Mouse (Mus musculus) regulatory T cell (primary cell): Measurements from ENCODE around the gene Taar6.

ENCODE experiments used
- in situ Hi-C: fragments of 300-600 bp; cut with MboI, MseI; formaldehyde crosslinking; loops from one replicate; pipeline ENCODE4 v1.15.1; 2025; ENCODE audit warnings: high pct_unique_total_duplicates

Gene Taar6

DNA sequence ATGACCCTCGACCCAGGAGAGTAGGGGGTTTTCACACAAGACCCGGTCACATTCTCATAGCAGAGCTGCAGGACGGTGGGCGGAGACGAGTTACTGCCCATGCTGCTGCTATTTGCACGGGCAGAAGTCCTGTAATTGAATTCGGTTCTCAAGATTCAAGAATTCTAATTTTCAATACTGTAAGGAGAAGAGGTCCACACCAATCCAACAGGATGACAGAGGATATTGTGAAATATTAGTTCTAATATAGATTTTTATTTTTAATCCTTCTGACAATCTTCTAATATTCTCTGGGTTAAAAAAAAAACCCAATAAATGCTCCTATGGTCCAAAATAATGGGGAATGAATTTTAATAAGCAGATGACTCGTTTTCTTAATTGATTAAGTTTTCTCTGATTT is at the start of gene Taar6:
Gene Taar6 (minus strand): TSS at position 101 of the 400 bp plus-strand sequence.
- in situ Hi-C loops: no loop called here

DNA sequence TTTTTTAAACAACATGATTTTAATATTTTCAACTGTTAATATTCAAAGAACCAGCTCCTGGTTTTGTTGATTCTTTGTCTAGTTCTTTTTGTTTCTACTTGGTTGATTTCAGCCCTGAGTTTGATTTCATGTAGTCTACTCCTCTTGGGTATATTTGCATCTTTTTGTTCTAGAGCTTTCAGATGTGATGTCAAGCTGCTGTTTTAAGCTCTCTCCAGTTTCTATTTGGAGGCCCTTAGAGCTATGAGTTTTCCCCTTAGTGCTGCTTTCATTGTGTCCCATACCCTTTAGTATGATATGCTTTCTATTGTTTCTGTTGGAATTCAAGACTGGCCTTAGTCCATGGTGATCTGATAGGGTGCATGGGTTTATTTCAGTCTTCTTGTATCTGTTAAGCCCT is 45.9 kb upstream of the Taar6 start:
- in situ Hi-C loops: no loop called here

DNA sequence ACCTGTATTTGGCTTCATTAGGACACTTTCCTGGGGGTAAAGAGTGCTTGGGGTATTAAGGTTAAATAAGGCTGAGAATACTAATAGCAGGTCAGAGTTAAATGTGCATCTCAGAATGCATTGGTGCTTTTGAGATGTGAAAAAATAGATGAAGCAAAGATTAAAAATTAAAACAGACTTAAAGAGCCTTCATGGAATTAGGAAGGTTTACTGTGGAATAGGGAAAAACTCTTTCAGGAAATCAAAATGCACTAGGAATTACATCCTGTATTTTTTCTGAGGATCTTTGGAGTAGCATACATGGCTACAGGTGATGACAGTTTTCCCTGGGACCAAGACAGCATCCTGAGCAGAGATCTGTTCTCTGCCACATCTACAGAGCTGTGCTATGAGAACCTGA is 41.5 kb upstream of the Taar6 start, which contains the start of gene Taar7d:
Gene Taar7d (plus strand): TSS at position 301 of the 400 bp plus-strand sequence.
- in situ Hi-C loops: no loop called here

DNA sequence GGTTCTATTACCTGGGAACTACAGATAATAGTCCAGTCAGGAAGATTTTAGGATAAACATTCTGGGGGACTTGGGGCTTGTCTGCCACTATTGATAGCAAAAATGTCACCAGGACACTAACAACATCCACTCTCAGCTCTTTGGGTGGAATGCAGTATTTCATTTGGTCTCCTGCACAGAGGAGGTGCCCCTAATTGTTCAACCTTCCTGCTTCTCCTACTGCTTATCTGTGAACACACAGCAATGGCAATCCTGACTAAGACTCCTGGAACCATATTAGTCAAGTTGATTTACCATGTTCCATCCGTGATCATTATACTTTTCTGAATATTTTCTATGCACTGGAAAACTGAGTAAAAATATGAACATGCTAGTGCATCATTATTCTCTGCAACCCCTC is 22.7 kb upstream of the Taar6 start:
- in situ Hi-C loops: no loop called here

DNA sequence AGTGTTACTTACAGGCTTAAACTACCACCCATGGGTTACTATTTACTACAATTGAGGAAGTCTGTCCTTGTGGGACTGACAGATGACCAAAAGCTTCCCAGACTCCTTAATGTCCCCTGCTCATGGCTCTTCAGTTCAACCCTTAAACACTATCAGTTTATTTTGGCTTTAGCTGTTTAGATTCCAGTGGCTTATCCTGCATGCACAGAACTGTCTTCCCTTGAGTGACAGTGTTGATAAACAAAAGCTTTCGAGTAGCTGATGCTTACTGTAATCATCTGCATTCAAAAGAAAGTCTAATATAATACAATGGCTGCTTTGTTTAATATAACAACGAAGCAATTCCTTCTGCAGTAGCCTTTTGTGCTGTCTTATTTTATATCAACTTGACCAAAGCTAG is 21.6 kb upstream of the Taar6 start:
- in situ Hi-C loops: no loop called here

DNA sequence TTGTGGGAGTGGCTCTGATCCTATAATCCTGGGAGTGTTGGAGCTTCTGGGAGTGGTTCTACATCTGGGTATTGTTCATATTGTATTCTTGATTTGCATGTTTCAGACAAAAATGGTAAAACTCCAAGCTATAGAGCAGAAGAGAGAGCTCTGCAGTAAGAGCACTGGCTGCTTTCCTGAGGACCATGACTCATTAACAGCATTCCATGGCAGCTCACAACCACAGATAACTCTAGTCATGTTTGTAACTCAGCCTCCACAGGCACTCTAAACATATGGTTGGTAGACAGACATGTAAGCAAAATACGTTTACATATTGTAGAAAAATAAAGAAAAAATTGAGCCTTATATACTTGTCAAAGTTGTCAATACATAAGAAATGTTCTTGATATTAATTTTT is 21.0 kb upstream of the Taar6 start:
- in situ Hi-C loops: no loop called here

DNA sequence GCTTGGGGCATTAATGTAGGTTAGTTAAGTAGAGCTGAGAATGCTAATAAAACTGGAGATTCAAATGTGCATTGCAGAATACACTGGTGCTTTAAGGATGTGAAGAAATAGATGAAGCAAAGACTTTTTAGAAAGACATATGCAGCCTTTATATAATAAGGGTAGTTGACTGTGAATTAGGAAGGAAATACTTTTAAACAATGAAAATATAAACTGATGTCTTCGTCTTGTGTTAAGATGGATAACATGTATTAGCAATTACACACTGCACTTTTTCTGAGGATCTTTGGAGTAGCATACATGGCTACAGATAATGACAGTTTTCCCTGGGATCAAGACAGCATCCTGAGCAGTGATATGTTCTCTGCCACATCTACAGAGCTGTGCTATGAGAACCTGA is 14.2 kb upstream of the Taar6 start, which contains the start of gene Taar7b:
Gene Taar7b (plus strand): TSS at position 301 of the 400 bp plus-strand sequence.
- in situ Hi-C loops: no loop called here

DNA sequence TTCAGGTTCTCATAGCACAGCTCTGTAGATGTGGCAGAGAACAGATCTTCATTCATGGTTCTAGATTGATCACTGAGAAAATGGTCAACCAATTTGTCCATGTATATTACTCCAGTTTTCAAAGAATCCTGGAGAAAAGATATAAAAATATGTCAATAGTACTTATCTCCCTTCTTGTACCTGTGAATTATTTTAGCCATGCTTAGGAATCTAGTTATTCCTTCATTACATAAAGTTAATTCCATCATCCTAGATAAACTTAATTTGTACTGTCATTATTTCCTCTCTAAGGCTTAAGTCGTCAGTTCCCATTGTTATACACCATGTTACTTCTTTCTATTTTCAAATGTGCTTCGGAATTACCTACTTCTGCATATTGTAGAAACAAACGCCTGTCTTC is 7.9 kb upstream of the Taar6 start, which contains the start of gene Taar7a:
Gene Taar7a (minus strand): TSS at position 101 of the 400 bp plus-strand sequence.
- in situ Hi-C loops: no loop called here

DNA sequence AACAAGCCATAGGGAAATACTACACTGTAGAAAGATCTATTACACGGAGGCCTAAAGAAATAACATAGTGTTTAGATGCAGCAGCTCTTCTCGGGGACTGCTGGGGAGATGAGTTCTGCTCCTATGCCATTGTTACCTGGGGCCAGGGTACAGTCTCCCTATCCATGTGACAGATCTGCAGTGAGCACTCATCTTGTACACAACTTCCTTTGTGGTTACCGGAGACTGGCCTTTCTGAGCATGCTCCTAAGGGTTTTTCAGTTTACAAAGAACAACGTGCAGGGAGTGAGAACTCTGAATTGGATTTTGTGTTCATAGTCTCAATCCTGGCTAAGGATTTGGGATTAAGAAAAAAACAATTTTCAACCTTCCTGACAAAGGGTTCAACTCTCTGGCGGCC is 973 bp upstream of the Taar6 start:
- in situ Hi-C loops: no loop called here

DNA sequence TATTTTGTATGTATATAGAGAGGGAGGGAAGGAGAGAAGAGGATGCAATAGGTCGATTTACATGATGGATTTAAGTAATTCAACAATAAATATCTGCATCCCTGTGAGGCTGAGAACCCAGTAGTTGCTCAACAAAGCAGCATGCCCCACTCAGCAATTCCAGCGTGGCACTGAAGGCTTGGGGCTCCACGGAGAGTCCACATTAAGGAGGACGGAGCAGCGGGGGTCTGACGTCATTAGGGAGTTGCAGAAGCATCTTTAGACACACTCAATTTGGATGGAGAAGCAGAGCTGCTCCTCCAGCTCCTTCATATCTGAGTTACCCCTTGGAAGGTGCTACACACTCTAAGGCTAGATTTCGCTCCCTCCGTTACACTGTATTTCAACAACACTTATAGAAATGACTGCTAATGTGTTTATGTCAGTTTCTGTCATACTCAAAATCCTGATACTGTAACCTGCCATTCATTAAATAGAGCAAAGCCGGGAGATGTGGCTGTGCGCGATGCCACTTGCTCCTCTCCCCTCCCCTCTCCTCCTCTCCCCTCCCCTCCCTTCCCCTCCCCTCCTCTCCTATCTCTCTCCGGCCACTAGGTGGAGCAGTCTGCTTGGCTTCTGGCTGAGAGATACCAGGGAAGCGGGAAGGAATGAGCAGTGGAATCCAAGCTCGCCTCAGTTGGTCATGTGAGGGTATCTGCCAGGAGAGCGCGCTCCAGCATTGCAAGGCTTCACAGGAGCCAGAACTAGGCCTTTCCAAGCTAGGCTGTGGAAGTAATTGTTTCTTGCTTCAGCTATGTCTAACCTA is 6.3 kb downstream of the Taar6 start:
- in situ Hi-C loops: no loop called here

DNA sequence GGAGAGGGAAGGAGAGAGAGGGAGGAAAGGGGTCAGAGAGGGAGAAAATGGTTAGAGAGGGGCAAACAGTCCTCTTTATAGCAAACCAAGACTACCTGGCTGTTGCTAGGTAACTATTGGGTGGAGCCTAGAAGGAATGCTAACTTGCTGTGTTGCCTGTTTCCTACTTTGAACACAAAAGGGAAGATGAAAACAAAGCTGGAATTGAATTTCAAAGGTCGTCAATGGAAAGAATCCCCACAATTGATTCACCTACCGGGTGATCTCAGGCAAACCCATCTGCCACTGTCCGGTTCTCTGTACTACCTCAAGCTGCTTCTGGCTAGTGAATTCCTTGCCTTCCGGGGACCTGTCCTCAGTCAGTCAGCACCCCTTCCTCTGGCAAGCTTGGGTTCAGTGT is 7.5 kb downstream of the Taar6 start:
- in situ Hi-C loops: no loop called here

DNA sequence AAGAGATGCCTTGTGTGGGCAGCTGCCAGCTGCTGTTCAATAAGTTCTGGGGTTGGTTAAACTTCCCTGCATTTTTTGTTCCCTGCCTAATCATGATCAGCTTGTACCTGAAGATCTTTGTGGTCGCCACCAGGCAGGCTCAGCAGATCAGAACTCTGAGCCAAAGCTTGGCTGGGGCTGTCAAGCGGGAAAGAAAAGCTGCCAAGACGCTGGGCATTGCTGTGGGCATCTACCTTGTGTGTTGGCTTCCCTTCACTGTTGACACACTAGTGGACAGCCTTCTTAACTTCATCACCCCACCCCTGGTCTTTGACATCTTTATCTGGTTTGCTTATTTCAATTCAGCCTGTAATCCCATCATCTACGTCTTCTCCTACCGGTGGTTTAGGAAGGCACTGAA is 14.2 kb downstream of the Taar6 start:
- in situ Hi-C loops: loop anchor here (25.0 kb wide), 1 partner anchor 341 kb away; no protein-coding TSS in a partner anchor

DNA sequence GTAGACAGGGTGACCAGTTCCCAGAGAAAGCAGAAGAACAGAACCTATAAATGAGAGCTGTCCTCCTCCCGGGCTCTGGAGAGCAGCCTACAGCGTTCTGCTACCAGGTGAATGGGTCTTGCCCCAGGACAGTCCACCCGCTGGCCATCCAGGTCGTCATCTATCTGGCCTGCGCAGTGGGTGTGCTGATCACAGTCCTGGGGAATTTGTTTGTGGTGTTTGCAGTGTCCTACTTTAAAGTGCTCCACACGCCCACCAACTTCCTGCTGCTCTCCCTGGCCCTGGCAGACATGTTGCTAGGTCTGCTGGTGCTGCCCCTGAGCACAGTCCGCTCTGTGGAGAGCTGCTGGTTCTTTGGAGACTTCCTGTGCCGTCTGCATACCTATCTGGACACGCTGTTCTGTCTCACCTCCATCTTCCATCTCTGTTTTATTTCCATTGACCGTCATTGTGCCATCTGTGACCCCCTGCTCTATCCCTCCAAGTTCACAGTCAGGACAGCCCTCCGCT is 14.7 kb downstream of the Taar6 start, which contains the start of gene Taar5:
Gene Taar5 (plus strand): TSS at position 51 of the 510 bp plus-strand sequence.
- in situ Hi-C loops: loop anchor here (25.0 kb wide), 1 partner anchor 342 kb away; no protein-coding TSS in a partner anchor

DNA sequence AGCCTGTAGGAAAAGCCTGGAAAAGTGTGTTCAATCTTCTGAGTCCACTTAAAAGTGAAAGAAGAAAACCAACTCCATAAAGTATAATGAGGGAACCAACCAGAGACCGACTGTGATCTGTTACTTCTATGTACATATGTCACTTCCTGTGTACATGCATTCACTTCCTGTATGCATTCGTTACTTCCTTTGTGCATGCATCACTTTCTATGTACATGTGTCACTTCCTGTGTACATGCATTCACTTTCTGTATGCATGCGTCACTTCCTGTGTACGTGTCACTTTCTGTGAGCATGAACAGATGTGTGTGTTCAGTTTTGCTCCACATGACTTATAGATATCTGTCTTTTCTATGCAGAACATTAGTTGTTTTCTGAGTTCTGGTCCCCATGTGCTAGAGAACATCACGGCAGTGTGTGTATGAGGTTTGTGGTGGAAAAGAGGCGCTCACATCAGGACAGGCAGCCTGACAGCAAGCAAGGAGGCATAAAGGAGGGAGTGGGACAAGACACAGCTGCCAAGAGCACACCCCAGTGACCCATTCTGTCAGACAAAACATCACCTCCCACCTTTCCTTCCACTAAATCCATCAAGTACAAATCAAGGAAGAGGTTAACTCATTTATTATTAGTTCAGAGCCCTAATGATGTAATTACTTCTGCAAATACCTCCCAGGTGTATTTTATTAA is 20.4 kb downstream of the Taar6 start:
- in situ Hi-C loops: loop anchor here (25.0 kb wide), 1 partner anchor 347 kb away; no protein-coding TSS in a partner anchor

DNA sequence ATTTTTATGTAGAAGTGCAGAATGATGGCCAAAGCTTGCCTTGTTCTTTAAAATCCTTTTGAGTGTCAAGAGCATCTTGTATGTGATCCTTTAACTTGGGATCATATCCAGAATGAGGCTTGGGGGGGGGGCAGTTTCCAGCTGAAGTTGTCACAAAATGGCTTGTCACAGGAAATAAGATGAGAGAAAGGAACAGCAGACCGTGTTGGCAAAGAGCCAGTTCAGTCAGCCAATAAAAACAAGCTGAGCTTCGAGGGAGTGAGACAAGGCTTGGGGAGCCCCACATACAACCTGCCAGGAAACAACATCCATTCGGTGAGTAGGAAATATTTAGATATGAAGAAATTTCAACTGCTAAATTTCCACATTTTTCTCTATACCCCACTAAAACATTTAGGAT is 22.0 kb downstream of the Taar6 start:
- in situ Hi-C loops: loop anchor here (25.0 kb wide), 1 partner anchor 349 kb away; no protein-coding TSS in a partner anchor

DNA sequence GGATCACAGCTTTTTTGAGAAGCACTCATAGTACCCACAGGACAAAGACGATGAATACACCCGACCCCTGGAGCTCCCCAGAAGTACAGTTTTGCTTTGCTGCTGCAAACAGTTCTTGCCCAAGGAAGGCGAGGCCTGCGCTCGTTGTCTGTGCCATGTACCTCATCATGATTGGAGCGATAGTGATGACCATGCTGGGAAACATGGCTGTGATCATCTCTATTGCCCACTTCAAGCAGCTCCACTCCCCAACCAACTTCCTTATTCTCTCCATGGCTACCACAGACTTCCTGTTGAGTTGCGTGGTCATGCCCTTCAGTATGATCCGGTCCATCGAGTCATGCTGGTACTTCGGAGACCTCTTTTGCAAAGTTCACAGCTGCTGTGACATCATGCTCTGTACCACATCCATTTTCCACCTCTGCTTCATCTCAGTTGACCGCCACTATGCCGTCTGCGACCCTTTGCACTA is 25.0 kb downstream of the Taar6 start, which contains the start of gene Taar4:
Gene Taar4 (plus strand): TSS at position 51 of the 472 bp plus-strand sequence.
- in situ Hi-C loops: loop anchor here (25.0 kb wide), 1 partner anchor 352 kb away; no protein-coding TSS in a partner anchor

DNA sequence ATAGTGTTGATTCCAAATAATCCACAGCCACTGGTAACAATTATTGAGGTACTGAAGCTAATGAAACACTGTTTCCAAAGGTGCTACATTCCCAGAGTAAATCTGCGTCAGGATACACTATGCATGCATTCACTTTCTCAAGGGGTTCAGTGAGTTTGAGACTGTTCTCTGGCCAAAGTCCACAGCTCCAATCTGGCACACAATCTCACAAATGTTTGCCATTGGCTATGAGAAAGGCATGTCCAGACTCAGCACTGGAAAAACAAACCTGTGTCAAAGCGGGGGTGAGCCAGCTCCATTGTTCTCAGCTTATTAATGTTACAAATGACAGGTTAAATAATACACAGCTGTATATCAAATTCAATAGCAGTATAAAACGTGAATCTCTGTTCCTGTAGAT is 26.4 kb downstream of the Taar6 start:
- in situ Hi-C loops: loop anchor here (25.0 kb wide), 1 partner anchor 353 kb away; no protein-coding TSS in a partner anchor

DNA sequence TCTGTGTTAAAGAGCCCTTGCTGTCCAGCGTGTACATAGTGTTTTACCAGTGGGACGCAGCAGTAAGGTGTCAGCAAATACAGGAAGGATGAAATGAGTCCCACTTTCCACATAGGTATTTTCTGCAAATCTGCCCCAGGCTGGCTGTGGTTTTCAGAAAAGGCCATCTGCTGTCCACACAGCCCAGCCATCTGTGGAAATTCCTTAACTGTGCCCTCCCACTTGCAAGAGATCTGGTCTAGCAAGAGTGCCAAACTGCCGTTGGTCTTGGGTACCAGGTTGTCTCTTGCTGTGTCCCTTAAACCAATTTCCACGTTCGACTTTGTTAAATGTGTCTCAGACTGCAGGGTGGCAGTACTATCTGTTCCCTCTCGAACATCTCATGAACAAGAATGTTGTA is 33.7 kb downstream of the Taar6 start:
- in situ Hi-C loops: loop anchor here (25.0 kb wide), 1 partner anchor 361 kb away; no protein-coding TSS in a partner anchor

DNA sequence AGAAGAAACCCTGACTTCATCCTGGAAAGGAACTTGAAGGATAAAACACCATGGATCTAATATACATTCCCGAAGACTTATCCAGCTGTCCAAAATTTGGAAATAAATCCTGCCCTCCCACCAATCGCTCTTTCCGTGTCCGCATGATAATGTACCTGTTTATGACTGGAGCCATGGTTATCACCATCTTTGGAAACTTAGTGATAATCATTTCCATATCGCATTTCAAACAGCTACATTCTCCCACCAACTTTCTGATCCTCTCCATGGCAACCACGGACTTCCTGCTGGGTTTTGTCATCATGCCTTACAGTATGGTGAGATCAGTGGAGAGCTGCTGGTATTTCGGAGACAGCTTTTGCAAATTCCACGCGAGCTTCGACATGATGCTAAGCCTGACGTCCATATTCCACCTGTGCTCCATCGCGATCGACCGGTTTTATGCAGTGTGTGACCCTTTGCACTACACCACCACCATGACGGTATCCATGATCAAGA is 35.9 kb downstream of the Taar6 start, which contains the start of gene Taar3:
Gene Taar3 (plus strand): TSS at position 51 of the 498 bp plus-strand sequence.
- in situ Hi-C loops: loop anchor here (25.0 kb wide), 1 partner anchor 363 kb away; no protein-coding TSS in a partner anchor

DNA sequence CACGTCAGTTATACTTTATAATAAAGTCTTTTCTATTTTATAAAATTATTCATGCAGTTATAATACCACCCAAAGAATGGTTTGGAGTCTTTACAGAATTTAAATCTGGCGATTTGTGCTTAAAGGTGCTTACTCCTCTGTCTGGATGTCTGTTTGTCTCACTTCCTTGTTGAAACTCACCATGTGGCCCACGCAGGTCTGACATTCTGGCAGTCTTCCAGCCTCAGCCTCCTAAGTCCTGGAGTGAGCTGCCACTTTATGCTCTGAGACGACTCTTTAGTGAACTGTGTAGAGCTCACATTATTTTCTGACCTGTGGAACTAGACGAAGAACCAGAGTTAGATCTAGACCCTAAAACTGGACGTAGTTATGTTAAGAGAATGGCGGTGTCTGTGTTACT is 37.4 kb downstream of the Taar6 start:
- in situ Hi-C loops: no loop called here

DNA sequence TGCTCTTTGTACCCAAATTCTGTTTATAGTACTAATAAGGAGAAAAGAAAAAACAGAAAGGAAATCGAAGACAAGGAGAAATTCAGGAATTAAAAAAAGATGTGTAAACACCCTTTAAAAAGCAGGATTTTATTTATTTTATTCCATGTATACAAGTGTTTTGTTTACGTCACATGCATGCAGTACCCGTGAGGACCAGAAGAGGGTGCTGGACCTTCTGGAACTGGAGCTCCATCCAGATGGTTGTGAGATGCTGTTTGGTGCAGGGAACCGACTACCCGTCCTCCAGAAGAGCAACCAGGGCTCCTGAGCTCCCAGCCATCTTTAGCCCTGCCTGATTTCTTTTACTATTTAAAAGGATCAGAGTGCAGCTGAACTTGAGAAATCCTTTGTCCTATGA is 43.0 kb downstream of the Taar6 start:
- in situ Hi-C loops: no loop called here
